Mouse (Mus musculus) left cerebral cortex, postnatal 14 days (tissue): Measurements from ENCODE around the gene Mta1. TPM values are rescaled to one million over a fixed set of nuclear protein-coding genes. Genes with fewer than 3 reads are reported as not detected.

Experiments
- DNase-seq, 2 experiments: peaks; one replicate each; pipeline ENCODE4 v3.0.0; 2021 to 2022; ENCODE audit warnings: low spot score in 2 of 2, mixed read lengths in 1 of 2
- intact Hi-C: fragments of 180-260 bp; cut with DNase I; formaldehyde crosslinking; loops from one replicate; pipeline ENCODE4 v1.15.1; 2025
- microRNA-seq, 2 experiments: library from miRNA; unstranded; fragments of <30 nt; microRNA quantifications; one replicate each; pipeline ENCODE4 v1.2.0; 2022
- total RNA-seq, 2 experiments: library from RNA; stranded (reverse); gene quantifications; 2 replicates each; pipeline ENCODE4 v1.2.3; 2021

Gene Mta1
- total RNA-seq, 2 experiments from 2014 or later = 92.7 to 95.9 TPM

- intact Hi-C loops = no loop called here
- DNase-seq = no peak
These were observed 58.9 kb downstream of the Mta1 start for GRCm38 (mm10) chr12:113157002-113157401.

GRCm38 (mm10) chr12:113157521-113157920 lies 59.4 kb downstream of the Mta1 start:
- DNase-seq = no peak
- intact Hi-C loops = no loop called here

- DNase-seq = no peak
- intact Hi-C loops = no loop called here
These were observed 59.9 kb downstream of the Mta1 start for GRCm38 (mm10) chr12:113157971-113158370.

- intact Hi-C loops = no loop called here
- peak; percentile 60 to 65 for DNase-seq
These were observed 65.5 kb downstream of the Mta1 start for GRCm38 (mm10) chr12:113163561-113164006.

DNA sequence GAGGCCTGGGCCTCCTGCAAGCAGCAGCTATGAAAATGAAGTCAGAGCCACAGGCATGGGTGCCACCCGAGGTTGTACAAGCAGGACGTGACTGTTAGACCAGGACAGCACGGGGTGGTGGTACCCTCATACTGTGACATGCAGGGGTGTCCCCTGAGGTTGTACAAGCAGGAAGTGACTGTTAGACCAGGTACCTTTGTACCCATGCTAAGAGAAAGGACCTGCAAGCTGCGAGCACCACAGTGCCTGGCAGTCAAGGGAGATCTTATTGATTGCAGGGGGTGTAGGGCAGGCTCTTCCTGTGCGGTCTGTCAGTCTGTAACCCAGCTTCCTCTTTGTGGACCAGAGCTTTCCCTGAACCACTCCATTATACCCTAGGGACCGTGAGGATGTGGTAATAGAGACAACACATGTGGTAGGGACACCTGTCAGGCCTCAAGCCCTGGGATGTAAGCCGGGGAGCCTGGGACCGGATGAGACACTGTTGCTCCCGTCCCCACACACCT lies 70.0 kb downstream of the Mta1 start:
- intact Hi-C loops = no loop called here
- DNase-seq = no peak

GRCm38 (mm10) chr12:113176960-113177725 lies 79.1 kb downstream of the Mta1 start:
- intact Hi-C loops = no loop called here
- DNase-seq = no peak

DNA sequence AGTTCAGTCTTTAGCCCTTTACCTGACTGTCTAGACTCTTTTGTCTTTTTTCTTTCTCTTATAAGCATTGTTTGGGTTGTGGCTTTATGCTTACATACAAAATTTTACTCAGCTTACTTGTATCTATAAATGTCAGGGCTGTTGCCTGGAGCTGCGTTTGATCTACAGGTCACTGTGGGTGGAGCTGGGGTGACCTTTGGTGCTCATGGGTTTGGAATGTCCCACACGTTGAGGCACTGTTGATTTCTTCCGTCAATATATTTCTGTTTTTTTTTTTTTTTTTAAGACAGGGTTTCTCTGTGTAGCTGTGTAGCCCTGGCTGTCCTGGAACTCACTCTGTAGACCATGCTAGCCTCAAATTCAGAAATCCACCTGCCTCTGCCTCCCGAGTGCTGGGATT lies 82.9 kb downstream of the Mta1 start:
- intact Hi-C loops = no loop called here
- no peak for DNase-seq

DNA sequence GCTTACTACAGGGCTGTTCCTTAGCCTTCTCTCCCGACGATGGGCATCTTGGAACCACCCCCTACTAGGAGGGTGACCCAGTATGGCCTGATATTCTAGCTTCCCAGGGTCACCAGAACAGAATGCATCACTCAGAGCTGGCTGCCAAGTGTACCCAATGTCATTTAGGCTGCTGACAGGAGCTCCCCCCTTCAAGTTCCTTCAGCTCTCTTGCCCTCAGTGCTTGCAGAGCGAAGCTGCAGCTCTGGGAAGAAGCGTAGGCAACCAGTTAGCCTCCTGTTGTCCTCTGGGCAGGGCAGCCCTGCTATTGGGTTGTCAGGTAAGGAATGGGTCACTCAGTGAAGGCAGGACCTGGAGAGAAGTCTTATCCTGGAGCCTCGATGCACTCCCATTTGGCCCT lies 86.9 kb downstream of the Mta1 start:
- intact Hi-C loops = no loop called here

DNA sequence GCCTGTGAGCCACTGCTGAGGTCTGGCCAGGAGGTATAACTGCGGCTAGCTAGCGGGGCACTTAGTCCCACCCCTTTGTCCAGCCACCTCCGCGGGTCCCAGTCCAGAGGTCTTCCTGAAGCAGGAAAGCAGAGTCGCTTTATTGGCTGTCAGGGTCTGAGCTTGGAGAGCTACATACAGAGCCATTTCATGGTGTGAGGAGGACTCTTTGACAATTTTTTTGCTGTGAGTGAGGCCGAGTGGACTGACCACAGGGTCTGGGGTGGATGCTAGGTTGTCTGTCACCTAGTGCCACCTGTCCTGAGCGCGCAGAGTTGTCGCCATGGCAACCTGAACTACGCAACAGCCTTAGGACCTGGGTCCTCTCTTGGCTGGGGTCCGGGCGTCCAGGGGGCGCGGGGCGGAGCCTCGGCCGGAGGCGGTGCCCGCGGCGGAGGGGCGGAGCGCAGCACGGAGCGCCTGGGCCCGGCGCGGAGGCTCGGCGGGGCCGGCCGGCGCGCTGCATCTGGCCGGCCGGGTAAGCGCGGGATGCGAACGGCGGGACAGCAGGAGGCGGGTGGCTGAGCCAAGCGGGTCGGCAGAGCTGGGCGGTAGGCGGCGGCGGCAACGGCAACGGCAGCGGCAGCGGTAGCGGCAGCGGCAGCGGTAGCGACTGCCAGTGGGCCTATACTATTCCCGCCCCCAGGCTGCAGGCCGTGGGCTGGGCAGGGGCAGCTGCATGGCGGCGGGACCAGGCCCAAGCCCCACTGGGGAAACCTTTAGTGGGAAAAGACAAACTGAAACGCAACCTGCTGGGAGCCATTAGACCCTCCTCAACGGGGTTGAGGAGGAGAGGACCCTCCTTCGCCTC lies 87.6 kb downstream of the Mta1 start, which contains the start of gene Tmem121:
Gene Tmem121 (plus strand): TSS at position 489 of the 850 bp plus-strand sequence.
- DNase-seq = peak in 1 of 2 experiments; percentile 34
- intact Hi-C loops = no loop called here

More for the DNA sequence above, 86.9 kb downstream of the Mta1 start:
- no peak for DNase-seq

DNA sequence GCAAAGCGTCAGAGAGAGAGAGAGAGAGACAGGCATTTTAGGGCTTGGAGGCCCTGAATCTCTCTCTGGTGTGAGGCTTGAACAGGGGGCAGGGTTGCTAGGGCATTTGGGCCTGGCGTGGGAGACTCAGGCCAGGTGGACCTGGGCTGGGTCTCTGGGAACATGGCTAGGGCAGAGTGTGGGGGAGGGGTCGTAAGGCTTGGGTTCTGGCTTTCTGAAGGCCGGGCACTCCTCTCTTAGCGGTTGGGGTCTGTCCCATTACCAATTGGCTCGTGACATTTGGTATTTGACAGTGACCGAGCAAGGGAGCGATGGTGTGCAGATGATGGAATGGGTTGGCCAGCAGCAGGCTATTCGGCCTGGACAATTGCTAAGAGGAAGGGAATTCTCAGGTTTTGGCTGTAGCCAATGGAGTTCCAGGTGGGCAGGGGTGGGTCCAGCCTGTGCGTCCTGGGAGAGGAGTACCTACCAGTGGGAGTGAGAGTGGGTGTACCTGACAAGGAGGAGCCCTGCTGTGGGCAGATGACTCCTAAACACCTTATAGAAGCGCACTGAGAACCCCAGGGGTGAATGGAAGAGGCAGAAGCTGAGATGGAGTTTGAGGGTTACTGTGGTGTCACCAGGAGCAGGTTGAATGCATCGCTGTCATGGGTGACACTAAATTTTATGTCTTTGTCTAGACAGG lies 88.4 kb downstream of the Mta1 start:
- DNase-seq = no peak

More for the DNA sequence above, 88.4 kb downstream of the Mta1 start:
- intact Hi-C loops = no loop called here

Small RNA genes within 50 kb of the gene (microRNA-seq; reads per million reads assigned to microRNA genes)
- 0 reads per million in 2 experiments for gene Gm44471

Other genes with a start within 250 kb of the Mta1 start
- gene Gpr132, start 230.1 kb upstream of the Mta1 start, total RNA-seq = not detected
- gene Jag2, start 168.5 kb upstream of the Mta1 start, total RNA-seq = 10 to 100 TPM; 60.2 to 61.2 TPM
- gene Nudt14, start 156.2 kb upstream of the Mta1 start, total RNA-seq = 10 to 100 TPM in 1 of 2 experiments, 1 to 10 TPM in 1; 9.5 to 11.0 TPM
- 10 to 100 TPM; 54.4 to 55.9 TPM for gene Btbd6, start 121.8 kb upstream of the Mta1 start, total RNA-seq
- gene Brf1, start 97.6 kb upstream of the Mta1 start, total RNA-seq = 10 to 100 TPM; 49.0 to 51.1 TPM
- gene Pacs2, start 83.8 kb upstream of the Mta1 start, total RNA-seq = 10 to 100 TPM; 86.6 to 97.6 TPM
- gene Tex22, start 23.8 kb upstream of the Mta1 start, total RNA-seq = under 1 TPM in 1 of 2 experiments, not detected in 1; 0.31 TPM
- 100 to 1,000 TPM; 199 to 200 TPM for gene Crip2, start 42.0 kb downstream of the Mta1 start, total RNA-seq
- 10 to 100 TPM; 12.7 to 13.0 TPM for gene Crip1, start 48.0 kb downstream of the Mta1 start, total RNA-seq
- gene Tedc1, start 58.1 kb downstream of the Mta1 start, total RNA-seq = 1 to 10 TPM; 1.7 to 1.8 TPM
- 10 to 100 TPM; 28.3 to 35.6 TPM for gene Tmem121, start 87.7 kb downstream of the Mta1 start, total RNA-seq